Mouse (Mus musculus) G1E (cell line): Measurements from ENCODE around the gene Helz2. TPM values are rescaled to one million over a fixed set of nuclear protein-coding genes. Genes with fewer than 3 reads are reported as not detected.

ENCODE experiments used
- ATAC-seq: 2 replicates; pipeline ENCODE4 v1.8.0; 2016; ENCODE audit warnings: mild to moderate bottlenecking; ENCODE audit not compliant: insufficient number of reproducible peaks, poor library complexity, low FRiP score, severe bottlenecking; ENCODE audit errors: extremely low read depth
- DNase-seq: peaks from one replicate; pipeline ENCODE4 v3.0.0; 2012; ENCODE audit warnings: low spot score
- H3K27me3 ChIP-seq: 2 replicates; pipeline ENCODE4 v1.6.1; 2012; ENCODE audit warnings: mild to moderate bottlenecking, low read length, inconsistent platforms; ENCODE audit not compliant: insufficient read depth
- H3K36me3 ChIP-seq: replicated peaks from 2 replicates; pipeline ENCODE3; 2012; ENCODE audit warnings: mild to moderate bottlenecking, inconsistent platforms
- H3K4me1 ChIP-seq: 2 replicates; pipeline ENCODE4 v1.6.1; 2012; ENCODE audit warnings: low read depth, low read length, inconsistent platforms, mixed read lengths; ENCODE audit not compliant: insufficient read depth
- H3K4me3 ChIP-seq: 2 replicates; pipeline ENCODE4 v1.5.1; 2012; ENCODE audit warnings: low read depth, mild to moderate bottlenecking, inconsistent platforms, low read length, moderate library complexity, mixed read lengths
- H3K9me3 ChIP-seq: replicated peaks from 2 replicates; pipeline ENCODE4 v1.6.1; 2012; ENCODE audit warnings: inconsistent platforms
- CTCF ChIP-seq: IDR thresholded peaks from 2 replicates; pipeline ENCODE4 v1.5.1; 2012; ENCODE audit warnings: low read depth, low read length, inconsistent platforms, mixed read lengths
- GATA1 ChIP-seq: IDR thresholded peaks from 2 replicates; pipeline ENCODE4 v1.6.1; 2012; ENCODE audit warnings: borderline replicate concordance, low read length, inconsistent platforms, mixed read lengths
- GATA2 ChIP-seq: IDR thresholded peaks from 2 replicates; pipeline ENCODE4 v1.6.1; 2012; ENCODE audit warnings: low read depth, low read length, inconsistent platforms, borderline replicate concordance
- POLR2AphosphoS5 ChIP-seq: IDR thresholded peaks from 2 replicates; pipeline ENCODE4 v1.6.1; 2012; ENCODE audit warnings: low read depth, low read length, inconsistent platforms; ENCODE audit not compliant: insufficient replicate concordance
- TAL1 ChIP-seq: conservative IDR thresholded peaks from 2 replicates; pipeline ENCODE4 v1.6.1; 2012; ENCODE audit warnings: low read depth, low read length, inconsistent platforms, mixed read lengths
- polyA plus RNA-seq: library from polyadenylated mRNA; stranded (reverse); fragments of >175 nt; gene quantifications from 2 replicates; pipeline ENCODE4 v1.2.3, GENCODE M21; 2012
- total RNA-seq, 2 experiments: library from RNA; stranded (forward) in 1 of 2; stranded (reverse) in 1 of 2; fragments of 200-1000 nt in 1 of 2; fragments of >200 nt in 1 of 2; fragmentation: Nextera tagmentation in 1 of 2; gene quantifications; 2 replicates each; pipeline ENCODE4 v1.2.3; 2014 to 2017

The Helz2 gene
- total and polyA plus RNA-seq, 3 experiments = 12.4 to 24.3 (median 13.4) TPM

DNA sequence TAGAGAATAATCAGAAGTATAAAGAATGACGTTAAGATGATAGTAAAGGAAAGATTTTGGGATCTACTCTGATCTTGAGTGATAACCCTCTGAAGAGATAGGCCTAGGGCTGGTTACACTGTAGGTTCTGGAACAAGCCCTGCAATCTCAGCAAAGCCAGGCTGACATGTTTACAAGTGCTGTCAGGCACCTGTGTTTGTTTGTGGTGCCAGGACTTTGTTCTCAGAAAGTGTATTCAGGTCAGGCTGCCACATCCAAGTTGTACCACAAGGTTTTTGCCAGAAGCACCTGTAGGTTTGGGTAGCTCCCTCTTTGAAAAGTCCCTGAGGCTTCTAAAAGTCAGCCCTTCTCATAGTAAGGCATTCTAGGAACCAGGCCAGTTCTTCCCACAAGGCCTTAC, 52.5 kb downstream of the Helz2 start:
- Histone ChIP-seq H3K36me3 (peaks cover 17% of the 10 kb centered on the region), H3K4me3 (no peak overlapping the region), H3K27me3 (peaks cover 15% of the 10 kb centered on the region; the same call in 1 of the 2 replicates), H3K9me3 (no peaks in the 10 kb centered on the region), H3K4me1 (peaks cover 24% of the 10 kb centered on the region)
- ATAC-seq = no peak
- TF ChIP-seq TAL1 (no peak), GATA2 (no peak), CTCF (no peak), GATA1 (no peak), POLR2AphosphoS5 (no peak)
- no peak for DNase-seq

DNA sequence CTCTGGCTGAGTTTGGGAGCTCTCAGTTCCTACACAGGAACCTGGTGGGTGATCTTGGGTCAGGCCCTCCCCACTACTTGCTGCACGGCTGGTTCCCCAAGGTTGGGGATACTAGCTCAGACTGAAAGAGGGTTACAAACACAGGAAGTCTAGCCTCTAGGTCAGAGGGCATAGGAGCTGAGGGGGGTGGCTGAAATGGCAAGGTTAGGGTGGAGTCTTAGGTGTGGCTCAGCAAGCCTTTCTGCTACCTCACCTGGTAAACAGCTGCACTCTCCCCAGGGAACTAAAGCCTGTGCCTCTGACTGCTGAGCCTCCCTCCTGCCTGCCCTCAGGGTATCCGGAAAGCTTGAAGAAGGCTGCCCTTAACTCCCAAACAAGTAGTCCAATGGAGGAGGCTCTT, 53.1 kb downstream of the Helz2 start:
- peaks cover 24% of the 10 kb centered on the region for H3K4me1 ChIP-seq
- TF ChIP-seq GATA2 (no peak), TAL1 (no peak), CTCF (no peak), POLR2AphosphoS5 (no peak), GATA1 (no peak)
- H3K36me3 ChIP-seq = peaks cover 17% of the 10 kb centered on the region
- DNase-seq (no peak), ATAC-seq (no peak)
- H3K4me3 ChIP-seq = peak overlapping the region; percentile 21; the same call in 1 of the 2 replicates
- peaks cover 10% of the 10 kb centered on the region; the same call in 1 of the 2 replicates for H3K27me3 ChIP-seq
- H3K9me3 ChIP-seq = no peaks in the 10 kb centered on the region

DNA sequence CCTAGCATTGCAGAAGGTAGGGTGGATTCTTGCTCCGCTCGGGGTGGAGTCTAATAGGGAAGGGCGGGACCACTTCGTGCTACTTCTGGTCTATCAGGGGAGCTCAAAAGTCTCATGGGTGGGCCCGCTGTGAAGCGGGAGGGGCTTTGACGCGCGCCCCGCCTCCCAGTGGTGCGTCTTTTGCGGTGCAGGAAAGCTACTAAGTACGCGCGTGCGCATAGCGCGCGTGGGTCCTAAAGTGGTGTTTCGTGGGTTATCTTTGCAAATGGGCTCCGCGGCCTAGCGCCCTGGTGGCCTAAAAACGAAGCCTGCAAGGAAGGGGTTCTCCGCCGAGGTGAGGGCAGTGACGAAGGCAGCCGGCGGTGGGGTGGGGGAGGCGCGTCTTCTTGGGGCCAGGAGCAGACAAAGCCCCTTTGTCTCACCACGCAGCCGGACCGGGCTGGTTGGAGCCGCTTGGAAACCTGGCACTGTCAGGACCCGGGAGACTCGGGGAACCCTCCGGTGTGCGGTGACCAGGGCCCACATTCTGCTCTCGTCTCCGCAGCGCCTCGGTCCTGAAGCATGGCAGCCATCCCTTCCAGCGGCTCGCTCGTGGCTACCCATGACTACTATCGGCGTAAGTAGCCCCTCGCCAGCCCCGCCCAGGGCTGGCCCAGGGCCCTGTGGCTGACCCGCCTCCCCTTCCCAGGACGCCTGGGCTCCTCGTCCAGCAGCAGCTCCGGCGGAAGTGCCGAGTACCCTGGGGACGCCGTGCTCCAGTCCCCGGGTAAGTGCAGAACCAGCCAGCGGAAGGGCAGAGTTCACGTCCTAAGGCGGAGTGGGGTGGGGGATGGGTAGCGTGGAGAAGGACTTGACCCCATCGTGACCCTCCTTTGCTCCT, 54.5 kb downstream of the Helz2 start, which contains the start of gene Ppdpf:
Gene Ppdpf (plus strand): TSS at position 127 of the 880 bp plus-strand sequence.
- H3K4me1 ChIP-seq = peaks cover 24% of the 10 kb centered on the region
- peak within 1 kb of the TSS; percentile 86 for H3K4me3 ChIP-seq
- peaks cover 8% of the 10 kb centered on the region; the same call in 1 of the 2 replicates for H3K27me3 ChIP-seq
- no peaks in the 10 kb centered on the region for H3K9me3 ChIP-seq
- TF ChIP-seq CTCF (no peak), GATA1 (no peak), GATA2 (no peak), POLR2AphosphoS5 (no peak), TAL1 (no peak)
- DNase-seq (peak; percentile 98), ATAC-seq (peak; percentile 92)
- peaks cover 17% of the 10 kb centered on the region for H3K36me3 ChIP-seq

DNA sequence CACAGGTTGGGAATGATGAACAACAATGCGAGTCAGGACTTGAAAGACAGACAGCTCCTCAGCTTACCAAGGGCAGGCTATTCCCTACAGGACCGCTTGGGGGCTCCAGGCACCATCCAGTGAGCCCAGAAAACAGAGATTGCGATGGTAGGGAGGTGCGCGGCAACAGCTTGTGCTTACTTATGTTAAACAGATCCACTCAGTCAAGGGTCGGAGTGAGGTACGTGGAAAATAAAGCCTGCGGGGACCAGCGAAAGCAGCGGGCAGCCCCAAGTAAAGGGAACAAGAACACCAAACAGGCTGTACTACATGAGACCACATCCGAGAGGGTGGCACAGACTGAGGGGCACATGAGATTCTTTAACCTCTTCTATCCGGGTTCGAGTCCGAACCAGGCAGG, 55.2 kb downstream of the Helz2 start:
- Histone ChIP-seq H3K9me3 (no peaks in the 10 kb centered on the region), H3K27me3 (peaks cover 8% of the 10 kb centered on the region; the same call in 1 of the 2 replicates), H3K36me3 (peaks cover 17% of the 10 kb centered on the region), H3K4me3 (peak overlapping the region; percentile 86), H3K4me1 (peaks cover 24% of the 10 kb centered on the region)
- TF ChIP-seq GATA2 = no peak
- no peak for TF ChIP-seq TAL1
- peak; percentile 98 for TF ChIP-seq CTCF
- peak; percentile 75 for DNase-seq
- ATAC-seq = peak; percentile 65

DNA sequence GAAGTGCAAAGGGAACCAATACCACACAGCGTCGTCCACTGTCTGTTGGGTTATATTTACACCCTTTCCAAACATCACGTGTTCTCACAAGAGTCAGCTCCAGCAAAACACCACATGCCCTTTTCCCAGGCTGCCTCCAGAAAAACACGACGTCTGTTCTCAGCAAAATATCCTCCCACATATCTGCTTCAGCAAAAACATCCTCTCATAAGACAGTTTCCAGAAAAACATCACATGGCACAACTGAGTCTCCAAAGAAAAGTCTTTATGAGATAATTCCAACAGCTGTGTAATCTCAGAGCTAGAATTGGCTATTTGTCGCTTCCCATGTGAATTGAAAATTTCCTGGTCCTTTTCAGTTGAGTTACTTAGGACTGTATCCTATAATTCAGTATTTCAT, 60.9 kb downstream of the Helz2 start:
- no peaks in the 10 kb centered on the region for H3K36me3 ChIP-seq
- peaks cover 15% of the 10 kb centered on the region for H3K27me3 ChIP-seq
- ATAC-seq = no peak
- no peaks in the 10 kb centered on the region for H3K4me1 ChIP-seq
- H3K9me3 ChIP-seq = no peaks in the 10 kb centered on the region
- DNase-seq = no peak
- no peak for TF ChIP-seq TAL1
- no peak for TF ChIP-seq CTCF
- no peak for TF ChIP-seq GATA1
- TF ChIP-seq GATA2 = no peak
- no peak for TF ChIP-seq POLR2AphosphoS5
- no peak overlapping the region for H3K4me3 ChIP-seq

DNA sequence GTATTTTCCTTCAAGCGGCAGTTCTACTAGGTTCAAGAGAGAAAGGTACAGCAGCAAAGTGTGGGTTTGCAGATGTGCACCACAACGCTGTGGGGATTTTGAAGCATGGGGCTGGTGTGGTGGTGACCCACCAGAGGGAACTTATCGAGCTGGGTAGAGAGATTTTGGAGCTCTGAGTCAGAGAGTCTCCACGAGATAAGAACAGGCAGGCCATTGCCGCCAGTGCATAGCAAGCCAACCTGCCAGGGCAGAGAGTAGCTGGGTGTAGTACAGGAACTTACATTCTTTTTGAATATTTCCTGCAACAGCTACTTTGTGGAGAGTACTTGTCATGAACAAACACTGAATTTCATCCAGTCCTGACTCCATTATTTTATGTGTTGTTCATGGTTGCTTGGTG, 63.4 kb downstream of the Helz2 start:
- ATAC-seq (no peak), DNase-seq (no peak)
- Histone ChIP-seq H3K4me3 (no peak overlapping the region), H3K27me3 (peaks cover 8% of the 10 kb centered on the region), H3K4me1 (no peaks in the 10 kb centered on the region), H3K9me3 (no peaks in the 10 kb centered on the region), H3K36me3 (no peaks in the 10 kb centered on the region)
- TF ChIP-seq POLR2AphosphoS5 (no peak), GATA2 (no peak), CTCF (no peak), GATA1 (no peak), TAL1 (no peak)
